Mouse (Mus musculus) heart, adult 2 months (tissue): ENCODE data around the gene Ctdspl.

Source experiments
- CTCF ChIP-seq: fragments of 200-600 bp; IDR thresholded peaks from 2 replicates; pipeline ENCODE4 v1.8.1; 2022; ENCODE audit warnings: antibody characterized with exemption, mild to moderate bottlenecking, moderate library complexity
- POLR2A ChIP-seq: fragments of 200-500 bp; IDR thresholded peaks from 2 replicates; pipeline ENCODE4 v1.6.1; 2011; ENCODE audit warnings: mild to moderate bottlenecking, low read depth, low read length, control low read depth; ENCODE audit not compliant: insufficient read depth

DNA sequence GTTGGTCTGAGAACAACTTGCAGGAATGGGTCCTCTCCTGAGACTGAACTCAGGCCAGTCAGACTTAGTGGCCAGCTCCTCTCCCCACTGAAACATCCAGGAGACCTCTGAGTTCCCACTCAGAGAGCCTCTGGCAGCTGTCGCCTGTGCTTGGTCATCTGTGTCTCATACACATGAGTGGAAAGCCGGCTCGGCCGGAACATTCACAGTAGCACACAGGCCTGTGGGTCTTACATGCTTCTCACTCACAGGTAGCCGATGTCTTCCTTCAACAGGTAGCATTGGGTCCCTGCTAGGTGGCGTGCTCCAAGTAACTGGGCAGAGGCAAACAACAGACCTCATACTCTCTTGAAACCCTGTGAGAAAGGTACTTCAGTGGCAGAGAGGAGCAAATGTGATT lies 35.2 kb upstream of the Ctdspl start:
- TF ChIP-seq CTCF (no peak), POLR2A (no peak)
